Mouse (Mus musculus): ENCODE data around the gene Lemd1. TPM values are rescaled to one million over a fixed set of nuclear protein-coding genes. Genes with fewer than 3 reads are reported as not detected.

Gene Lemd1
- polyA plus RNA-seq, 1 experiment from 2014 or later: 1.9 TPM

- WGBS: 37% methylated on average over 5 of the region's 5 CpGs
- ATAC-seq (ENCODE audit: insufficient read depth): no peak
- peak overlapping the region; percentile 93 for H3K27ac ChIP-seq (ENCODE audit: low read depth)
Measured at GRCm38 (mm10) chr1:132195681-132196080, 4.5 kb downstream of the Lemd1 start.

GRCm38 (mm10) chr1:132196337-132196736 lies 5.1 kb downstream of the Lemd1 start:
- Histone ChIP-seq H3K27ac (ENCODE audit: low read depth) (peak overlapping the region; percentile 93), H3K9me3 (ENCODE audit: low read depth, low read length) (no peaks in the 10 kb centered on the region), H3K27me3 (ENCODE audit: insufficient read depth, low read length) (peaks cover 24% of the 10 kb centered on the region), H3K4me1 (ENCODE audit: insufficient read depth) (peaks cover 4% of the 10 kb centered on the region; the same call in 1 of the 2 replicates), H3K4me2 (no peak overlapping the region), H3K4me3 (ENCODE audit: low read depth, low read length) (no peak overlapping the region), H3K36me3 (ENCODE audit: insufficient read depth) (no peaks in the 10 kb centered on the region), H3K9ac (no peak overlapping the region)
- WGBS: 26% methylated on average over 7 of the region's 7 CpGs
- ATAC-seq (ENCODE audit: insufficient read depth): peak; percentile 32
- peak; percentile 59 for DNase-seq
- no peak for TF ChIP-seq CTCF (IDR thresholded peaks at IDR 0.05; ENCODE audit: low read depth)

More at GRCm38 (mm10) chr1:132195681-132196080, 4.5 kb downstream of the Lemd1 start:
- Histone ChIP-seq H3K9me3 (ENCODE audit: low read depth, low read length) (no peaks in the 10 kb centered on the region), H3K4me1 (ENCODE audit: insufficient read depth) (peaks cover 4% of the 10 kb centered on the region; the same call in 1 of the 2 replicates), H3K36me3 (ENCODE audit: insufficient read depth) (no peaks in the 10 kb centered on the region), H3K4me3 (ENCODE audit: low read depth, low read length) (no peak overlapping the region), H3K4me2 (no peak overlapping the region), H3K27me3 (ENCODE audit: insufficient read depth, low read length) (peaks cover 31% of the 10 kb centered on the region), H3K9ac (no peak overlapping the region)
- TF ChIP-seq CTCF (IDR thresholded peaks at IDR 0.05; ENCODE audit: low read depth): no peak
- no peak for DNase-seq

DNA sequence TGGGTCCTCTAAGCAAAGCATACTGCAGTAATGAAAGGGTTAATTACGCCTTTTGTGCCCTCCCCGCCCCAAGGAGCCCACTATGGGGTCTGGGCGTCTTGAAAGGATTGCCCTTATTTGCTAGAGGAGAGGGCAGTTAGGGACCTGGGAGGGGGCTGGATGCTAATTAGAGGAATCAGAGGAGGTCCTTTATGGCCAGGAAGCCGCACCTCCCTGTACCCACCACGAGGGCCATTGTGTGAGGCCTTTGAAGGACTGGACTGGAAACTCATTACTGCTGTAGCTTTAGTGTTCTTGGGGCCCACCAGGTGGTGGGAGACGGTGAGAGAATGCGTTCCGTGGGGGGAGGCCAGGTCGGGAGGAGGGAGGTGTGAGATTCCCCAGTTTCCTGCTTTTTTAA lies 6.4 kb downstream of the Lemd1 start:
- DNase-seq (no peak), ATAC-seq (ENCODE audit: insufficient read depth) (no peak)
- Histone ChIP-seq H3K4me2 (no peak overlapping the region), H3K9ac (no peak overlapping the region; the same call in 1 of the 2 replicates), H3K36me3 (ENCODE audit: insufficient read depth) (no peaks in the 10 kb centered on the region), H3K27me3 (ENCODE audit: insufficient read depth, low read length) (peaks cover 11% of the 10 kb centered on the region), H3K4me1 (ENCODE audit: insufficient read depth) (peaks cover 4% of the 10 kb centered on the region; the same call in 1 of the 2 replicates), H3K9me3 (ENCODE audit: low read depth, low read length) (no peaks in the 10 kb centered on the region), H3K4me3 (ENCODE audit: low read depth, low read length) (no peak overlapping the region), H3K27ac (ENCODE audit: low read depth) (0 out of 2 replicates have a peak overlapping the region, but pooled peaks have one; percentile 86)
- 13% methylated on average over 9 of the region's 9 CpGs for WGBS
- TF ChIP-seq CTCF (IDR thresholded peaks at IDR 0.05; ENCODE audit: low read depth): no peak

DNA sequence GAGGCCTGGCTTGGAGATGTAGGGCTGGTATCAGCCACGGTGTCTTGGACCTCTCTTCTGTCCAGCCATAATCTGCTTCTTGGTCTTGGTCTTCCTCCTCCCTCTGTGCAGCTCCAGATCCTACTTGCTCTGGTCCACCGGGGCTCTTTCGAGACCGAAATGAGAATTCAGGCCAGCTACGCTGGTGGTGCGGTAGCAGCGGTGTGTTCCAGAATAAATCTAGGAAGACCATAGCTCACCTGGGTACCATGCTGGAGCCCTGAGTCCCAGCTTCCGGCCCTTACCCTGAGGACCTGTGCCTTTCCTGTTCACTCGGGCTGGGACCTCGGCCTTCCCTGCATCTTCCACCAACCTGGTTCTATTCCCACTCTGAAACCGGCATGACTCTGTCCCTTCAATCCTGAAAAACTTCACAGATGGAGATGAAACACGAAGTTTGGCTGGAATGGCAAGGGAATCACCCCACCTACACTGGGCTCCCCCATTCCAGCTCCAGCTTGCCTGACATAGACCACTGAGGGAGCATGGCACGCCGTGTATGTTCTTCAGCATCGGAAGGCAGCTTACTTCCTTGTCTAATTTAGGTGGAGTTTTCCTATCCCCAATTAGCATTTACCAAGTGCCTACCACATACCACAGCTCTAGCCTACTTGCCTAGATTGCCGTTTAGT lies 7.3 kb downstream of the Lemd1 start:
- Histone ChIP-seq H3K27ac (ENCODE audit: low read depth) (no peak overlapping the region), H3K4me1 (ENCODE audit: insufficient read depth) (peaks cover 4% of the 10 kb centered on the region; the same call in 1 of the 2 replicates), H3K9ac (no peak overlapping the region), H3K27me3 (ENCODE audit: insufficient read depth, low read length) (peaks cover 4% of the 10 kb centered on the region; the same call in 1 of the 2 replicates), H3K36me3 (ENCODE audit: insufficient read depth) (no peaks in the 10 kb centered on the region), H3K9me3 (ENCODE audit: low read depth, low read length) (no peaks in the 10 kb centered on the region), H3K4me2 (no peak overlapping the region), H3K4me3 (ENCODE audit: low read depth, low read length) (no peak overlapping the region)
- 84% methylated on average over 16 of the region's 16 CpGs for WGBS
- DNase-seq (no peak), ATAC-seq (ENCODE audit: insufficient read depth) (no peak)
- TF ChIP-seq CTCF (IDR thresholded peaks at IDR 0.05; ENCODE audit: low read depth): no peak

GRCm38 (mm10) chr1:132199244-132199643 lies 8.0 kb downstream of the Lemd1 start:
- no peaks in the 10 kb centered on the region for H3K36me3 ChIP-seq (ENCODE audit: insufficient read depth)
- H3K9me3 ChIP-seq (ENCODE audit: low read depth, low read length): no peaks in the 10 kb centered on the region
- H3K9ac ChIP-seq: no peak overlapping the region
- no peak overlapping the region for H3K27ac ChIP-seq (ENCODE audit: low read depth)
- H3K4me1 ChIP-seq (ENCODE audit: insufficient read depth): peaks cover 4% of the 10 kb centered on the region; the same call in 1 of the 2 replicates
- H3K4me3 ChIP-seq (ENCODE audit: low read depth, low read length): no peak overlapping the region
- ATAC-seq (ENCODE audit: insufficient read depth) (no peak), DNase-seq (no peak)
- no peaks in the 10 kb centered on the region; the same call in 1 of the 2 replicates for H3K27me3 ChIP-seq (ENCODE audit: insufficient read depth, low read length)
- no peak for TF ChIP-seq CTCF (IDR thresholded peaks at IDR 0.05; ENCODE audit: low read depth)
- H3K4me2 ChIP-seq: no peak overlapping the region
- 80% methylated on average over 6 of the region's 6 CpGs for WGBS

- H3K4me1 ChIP-seq (ENCODE audit: insufficient read depth): peaks cover 4% of the 10 kb centered on the region; the same call in 1 of the 2 replicates
- H3K4me3 ChIP-seq (ENCODE audit: low read depth, low read length): no peak overlapping the region
- DNase-seq (no peak), ATAC-seq (ENCODE audit: insufficient read depth) (no peak)
- no peaks in the 10 kb centered on the region for H3K9me3 ChIP-seq (ENCODE audit: low read depth, low read length)
- H3K36me3 ChIP-seq (ENCODE audit: insufficient read depth): no peaks in the 10 kb centered on the region
- H3K4me2 ChIP-seq: peak overlapping the region; percentile 35; the same call in 1 of the 2 replicates
- H3K27ac ChIP-seq (ENCODE audit: low read depth): peak overlapping the region; percentile 51
- no peak overlapping the region for H3K9ac ChIP-seq
- H3K27me3 ChIP-seq (ENCODE audit: insufficient read depth, low read length): no peaks in the 10 kb centered on the region; the same call in 1 of the 2 replicates
- no peak for TF ChIP-seq CTCF (IDR thresholded peaks at IDR 0.05; ENCODE audit: low read depth)
- WGBS: 19% methylated on average over 12 of the region's 12 CpGs
Measured at GRCm38 (mm10) chr1:132199934-132200333, 8.7 kb downstream of the Lemd1 start.
